Mouse (Mus musculus) cerebellum, adult 9-11 months (tissue): Measurements from ENCODE around the gene Cracr2b.

Source experiments
- DNase-seq: peaks from one replicate; pipeline ENCODE4 v3.0.0; 2022

Gene Cracr2b

DNA sequence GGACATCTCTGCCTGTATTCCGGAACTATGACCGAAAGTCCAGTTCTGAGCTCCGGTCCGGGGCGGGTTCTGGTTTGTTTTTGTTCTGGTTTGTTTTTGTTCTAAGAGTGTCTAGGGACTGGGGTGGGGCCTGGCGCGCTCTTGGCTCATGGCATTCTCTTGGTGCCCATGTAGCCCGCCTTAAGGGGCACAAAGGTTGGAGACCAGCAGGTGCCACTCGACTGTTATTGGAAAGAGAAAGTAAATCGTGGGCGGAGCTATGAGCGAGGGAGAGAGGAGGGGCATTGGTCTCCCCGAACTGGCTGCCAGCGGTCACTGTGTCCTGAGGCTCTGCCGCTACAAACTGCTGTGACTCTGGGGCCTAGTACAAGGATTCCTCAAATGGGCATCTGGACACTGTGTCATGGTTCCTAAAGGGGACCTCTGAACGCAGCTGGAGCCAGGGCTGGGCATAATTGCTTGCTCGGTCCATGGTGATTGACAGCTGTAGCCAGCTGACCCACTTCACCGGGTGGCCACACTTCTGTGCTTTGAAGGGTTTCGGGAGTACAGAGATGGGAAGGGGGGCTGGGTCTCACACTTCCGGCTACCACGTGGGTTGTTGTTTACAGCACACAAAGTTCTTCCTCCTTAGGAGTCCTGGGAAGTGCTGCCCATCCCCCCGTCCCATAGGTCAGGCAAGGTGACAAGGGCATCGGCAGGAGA lies 5.1 kb upstream of the Cracr2b start:
- DNase-seq: peak; percentile 87

DNA sequence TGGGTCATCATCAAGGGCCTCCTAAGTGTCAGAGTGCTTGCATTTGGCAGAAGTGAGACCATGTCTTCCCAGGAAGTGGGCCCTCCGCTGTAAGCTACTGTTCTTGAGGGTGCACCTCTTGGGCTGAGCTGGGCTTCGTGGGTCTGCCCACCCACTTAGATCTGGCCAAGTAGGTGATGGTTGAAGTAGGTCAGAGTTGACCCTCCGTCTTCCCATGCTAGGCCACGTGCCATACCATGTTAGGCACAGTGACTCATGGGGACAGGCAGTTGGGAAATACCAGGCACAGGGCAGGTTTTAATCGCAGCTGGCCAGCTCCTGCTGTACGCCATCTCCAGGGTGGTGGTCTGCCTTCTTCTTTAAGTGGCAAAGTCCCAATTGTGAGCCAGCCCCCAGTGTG lies 4.2 kb upstream of the Cracr2b start:
- DNase-seq: no peak

DNA sequence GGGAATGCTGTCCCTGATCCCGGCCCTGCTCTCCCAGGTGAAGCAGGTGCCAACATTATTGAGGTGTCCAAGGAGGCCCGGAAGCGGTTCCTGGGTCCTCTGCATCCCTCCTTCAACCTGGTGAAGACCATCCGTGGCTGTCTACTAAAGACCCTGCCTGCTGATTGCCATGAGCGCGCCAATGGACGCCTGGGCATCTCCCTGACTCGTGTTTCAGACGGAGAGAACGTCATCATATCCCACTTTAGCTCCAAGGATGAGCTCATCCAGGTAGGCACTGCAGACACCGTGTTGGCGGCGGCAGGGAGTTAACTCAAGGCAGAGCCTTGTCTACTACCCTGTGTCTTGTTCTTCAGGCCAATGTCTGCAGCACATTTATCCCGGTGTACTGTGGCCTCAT lies 3.7 kb upstream of the Cracr2b start:
- DNase-seq: peak; percentile 67

DNA sequence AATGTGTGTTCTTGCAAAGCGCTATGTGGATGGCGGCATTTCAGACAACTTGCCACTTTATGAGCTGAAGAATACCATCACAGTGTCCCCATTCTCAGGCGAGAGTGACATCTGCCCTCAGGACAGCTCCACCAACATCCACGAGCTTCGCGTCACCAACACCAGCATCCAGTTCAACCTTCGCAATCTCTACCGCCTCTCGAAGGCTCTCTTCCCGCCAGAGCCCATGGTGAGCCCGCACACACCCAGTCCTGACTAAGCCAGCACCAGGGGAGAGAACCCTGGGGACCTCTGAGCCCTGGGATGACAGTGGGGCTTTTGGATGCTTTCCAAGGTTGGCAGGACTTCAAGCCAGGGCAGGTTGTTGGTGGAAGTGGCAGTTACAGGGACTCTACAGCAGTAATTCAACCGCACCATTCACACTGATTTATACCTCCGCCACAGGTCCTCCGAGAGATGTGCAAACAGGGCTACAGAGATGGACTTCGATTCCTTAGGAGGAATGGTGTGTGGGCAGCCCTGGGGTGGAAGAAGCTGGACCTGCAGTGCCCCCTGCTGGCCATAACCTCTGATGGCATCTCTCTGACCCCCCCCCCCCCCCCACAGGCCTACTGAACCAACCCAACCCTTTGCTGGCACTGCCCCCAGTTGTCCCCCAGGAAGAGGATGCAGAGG lies 2.8 kb upstream of the Cracr2b start:
- DNase-seq: peak; percentile 78

DNA sequence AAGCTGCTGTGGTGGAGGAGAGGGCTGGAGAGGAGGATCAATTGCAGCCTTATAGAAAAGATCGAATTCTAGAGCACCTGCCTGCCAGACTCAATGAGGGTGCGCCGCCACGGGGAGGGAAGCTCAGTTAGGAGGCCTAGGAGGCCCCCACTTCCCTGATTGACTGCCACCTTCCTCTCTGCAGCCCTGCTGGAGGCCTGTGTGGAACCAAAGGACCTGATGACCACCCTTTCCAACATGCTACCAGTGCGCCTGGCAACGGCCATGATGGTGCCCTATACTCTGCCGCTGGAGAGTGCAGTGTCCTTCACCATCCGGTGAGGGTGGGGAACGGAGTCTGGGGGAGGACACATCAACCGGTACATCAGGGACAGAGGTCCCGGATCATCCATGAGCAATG lies 2.2 kb upstream of the Cracr2b start:
- DNase-seq: no peak

DNA sequence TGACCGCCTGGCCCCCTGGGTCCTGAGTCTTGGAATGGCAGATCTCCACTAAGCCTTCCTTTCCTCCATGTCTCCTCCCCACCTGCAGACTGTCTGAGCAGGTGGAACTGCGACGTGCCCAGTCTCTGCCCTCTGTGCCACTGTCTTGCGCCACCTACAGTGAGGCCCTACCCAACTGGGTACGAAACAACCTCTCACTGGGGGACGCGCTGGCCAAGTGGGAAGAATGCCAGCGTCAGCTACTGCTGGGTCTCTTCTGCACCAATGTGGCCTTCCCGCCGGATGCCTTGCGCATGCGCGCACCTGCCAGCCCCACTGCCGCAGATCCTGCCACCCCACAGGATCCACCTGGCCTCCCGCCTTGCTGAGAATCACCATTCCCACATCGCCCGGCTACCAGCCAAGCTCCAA lies 1.6 kb upstream of the Cracr2b start:
- DNase-seq: peak; percentile 91

DNA sequence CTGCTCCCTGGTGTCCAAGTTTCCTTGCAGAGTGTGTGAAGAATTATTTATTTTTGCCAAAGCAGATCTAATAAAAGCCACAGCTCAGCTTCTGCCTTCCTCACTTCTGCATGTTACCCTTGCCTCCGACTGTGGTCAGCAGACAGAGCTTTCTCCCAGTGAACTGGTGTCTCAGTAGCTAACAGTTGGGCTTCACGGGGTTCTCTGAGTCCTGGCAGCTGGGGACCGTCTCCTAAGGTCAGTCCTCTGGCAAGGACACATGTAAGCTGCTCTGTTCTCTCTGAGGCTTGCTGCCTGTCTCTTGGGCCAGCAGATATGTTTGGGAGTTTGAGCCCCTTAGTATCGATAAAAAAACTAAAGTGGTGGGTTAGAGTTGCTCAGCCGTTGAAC lies 898 bp upstream of the Cracr2b start:
- no peak for DNase-seq

DNA sequence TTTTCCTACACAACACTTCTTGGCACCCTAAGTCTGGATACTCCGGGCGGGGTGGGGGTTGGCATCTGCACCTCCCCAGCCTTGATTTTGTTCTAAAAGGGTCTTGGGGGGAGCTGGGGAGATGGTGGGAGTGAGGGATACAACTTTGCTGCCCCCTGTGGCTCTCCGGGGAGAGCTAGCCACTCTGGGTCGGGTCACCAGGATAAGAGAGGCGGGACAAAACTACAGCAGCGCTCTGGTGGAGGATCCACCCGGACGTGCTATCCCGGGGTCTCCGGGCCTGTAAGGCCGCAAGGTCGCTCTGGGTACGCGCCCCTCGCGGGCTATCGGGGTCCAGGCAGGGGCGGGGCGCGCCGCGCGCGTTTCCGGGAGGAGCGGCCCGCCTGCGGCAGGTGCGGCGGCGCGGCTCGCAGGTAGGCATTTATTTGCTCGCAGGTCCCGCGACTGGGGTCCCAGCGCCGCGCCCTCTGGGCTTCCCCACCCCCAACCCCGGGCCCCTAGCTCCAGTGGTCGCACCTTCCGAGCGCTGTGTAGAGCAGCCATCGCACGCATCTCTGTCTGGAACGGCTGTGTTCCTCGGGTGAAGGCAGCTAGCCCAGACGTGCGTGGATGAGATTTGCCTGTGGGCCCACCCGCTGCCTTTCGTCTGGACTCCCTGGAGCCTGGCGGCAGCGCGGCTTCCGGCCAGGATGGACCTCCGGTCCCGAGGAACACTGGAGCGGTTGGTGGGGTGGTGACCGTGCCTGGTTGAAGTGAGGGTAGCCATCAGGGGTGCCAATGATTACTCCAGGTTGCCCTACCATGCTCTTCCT lies 833 bp downstream of the Cracr2b start:
- DNase-seq: peak; percentile 66

DNA sequence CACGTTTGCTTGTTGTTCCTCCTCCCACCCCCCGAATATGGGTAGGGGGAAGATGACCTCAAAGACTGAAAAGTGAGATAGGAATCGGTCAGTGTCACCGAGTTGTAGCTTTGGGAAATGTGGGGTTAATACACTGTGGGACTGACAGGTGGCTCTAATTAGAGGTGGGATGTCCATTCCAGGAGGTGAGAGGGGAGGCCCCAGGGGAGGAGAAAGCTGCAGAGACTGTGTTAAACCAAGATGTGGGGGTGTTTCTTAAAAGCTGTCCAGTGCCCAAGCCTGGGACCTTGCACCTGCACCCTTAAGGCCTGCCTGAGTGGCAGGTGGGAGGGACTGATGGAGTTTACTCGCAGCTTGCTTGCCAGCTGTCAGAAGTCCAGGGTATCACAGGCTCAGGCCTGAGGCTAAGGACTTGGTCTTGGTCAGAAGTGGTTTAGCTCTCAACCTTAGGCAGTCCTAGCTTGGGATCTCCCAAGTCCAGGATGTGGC lies 1.5 kb downstream of the Cracr2b start:
- DNase-seq: peak; percentile 71

DNA sequence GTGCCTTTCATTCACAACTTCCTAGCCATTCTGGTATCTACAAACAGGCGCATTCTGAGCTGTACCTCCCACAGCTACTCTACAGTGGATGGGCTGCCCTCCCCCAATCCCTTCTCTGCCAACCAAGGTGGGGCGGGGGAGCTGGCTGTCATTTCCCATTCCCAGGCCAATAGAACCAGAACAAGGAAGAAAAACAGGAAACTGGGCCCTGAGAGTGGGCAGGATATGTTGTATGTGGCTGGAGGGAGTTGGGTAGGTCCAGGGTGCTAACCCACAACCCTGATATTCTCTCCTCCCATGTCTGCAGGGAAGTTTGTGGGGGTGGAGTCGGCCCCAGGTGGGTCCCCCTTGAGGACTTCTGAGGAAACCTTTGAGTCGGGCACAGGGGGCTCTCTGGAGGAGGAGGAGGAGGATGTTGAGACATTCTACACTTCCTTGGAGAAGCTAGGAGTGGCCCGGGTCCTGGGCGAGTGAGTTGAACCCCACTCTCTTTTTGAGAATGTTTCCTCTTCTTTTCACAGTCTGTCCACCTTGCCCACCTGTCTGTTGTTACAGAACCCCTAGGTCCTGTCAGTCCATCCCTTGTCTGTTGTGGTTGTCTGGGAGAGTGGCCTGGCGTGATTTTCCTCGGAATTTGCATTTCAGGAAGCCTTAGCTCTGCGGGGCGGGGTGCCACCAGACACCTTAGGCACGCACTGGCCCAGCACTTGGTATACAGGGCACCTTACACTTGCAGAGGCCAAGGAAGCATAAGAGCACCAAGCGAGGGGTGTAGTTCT lies 3.1 kb downstream of the Cracr2b start:
- peak; percentile 52 for DNase-seq

DNA sequence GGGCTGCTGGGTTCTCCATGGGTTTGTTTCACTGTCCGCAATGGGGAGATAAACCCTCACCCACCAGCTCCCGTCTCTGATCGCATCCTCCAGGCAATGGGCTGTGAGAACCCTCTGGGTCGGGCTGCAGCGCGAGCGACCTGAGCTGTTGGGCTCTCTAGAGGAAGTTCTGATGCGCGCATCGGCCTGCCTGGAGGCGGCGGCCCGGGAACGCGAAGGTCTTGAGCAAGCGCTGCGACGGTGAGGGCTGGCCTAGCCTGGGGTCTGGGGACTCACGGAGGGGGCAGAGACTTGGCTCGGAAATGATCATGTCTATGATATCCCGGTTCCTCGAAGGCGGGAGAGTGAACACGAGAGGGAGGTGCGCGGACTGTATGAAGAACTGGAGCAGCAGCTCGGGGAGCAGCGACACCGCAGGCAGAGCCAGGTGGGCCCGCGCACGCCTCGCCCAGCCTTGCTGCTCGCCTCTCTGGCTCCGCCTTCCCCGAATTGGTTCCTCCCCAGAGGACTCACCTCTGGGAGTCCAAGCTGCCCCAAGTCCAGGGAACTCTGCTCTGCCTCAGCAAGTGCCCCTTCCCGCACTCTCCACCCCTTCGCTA lies 3.8 kb downstream of the Cracr2b start:
- peak; percentile 57 for DNase-seq

DNA sequence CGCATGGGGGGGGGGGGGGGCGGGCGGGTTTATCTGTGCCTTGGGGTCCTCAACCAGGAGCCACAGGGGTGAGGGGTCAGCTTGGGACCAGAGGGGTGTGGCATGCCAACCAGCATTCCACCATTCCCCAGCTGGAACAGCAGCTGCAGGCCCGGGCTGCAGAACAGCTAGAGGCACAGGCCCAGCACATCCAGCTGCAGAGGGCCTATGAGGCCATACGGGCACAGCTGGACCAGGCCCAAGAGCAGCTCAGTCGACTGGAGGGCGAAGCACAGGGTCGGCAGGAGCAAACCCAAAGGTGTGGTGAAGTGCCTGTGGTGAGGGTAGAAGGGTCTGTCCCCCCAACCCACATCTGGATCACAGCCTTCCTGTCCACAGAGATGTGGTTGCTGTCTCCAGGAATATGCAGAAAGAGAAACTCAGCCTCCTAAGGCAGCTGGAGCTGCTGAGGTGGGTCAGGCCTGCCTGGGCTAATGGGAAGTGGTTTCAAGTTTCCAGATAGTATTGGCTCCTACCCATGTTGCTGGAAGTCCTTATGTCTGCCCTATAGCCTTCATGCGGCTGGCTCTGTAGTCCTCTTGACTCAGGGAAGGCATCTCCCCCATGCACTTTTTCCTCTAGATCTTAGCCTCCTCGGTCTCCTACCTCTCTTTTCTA lies 4.6 kb downstream of the Cracr2b start:
- peak; percentile 68 for DNase-seq

DNA sequence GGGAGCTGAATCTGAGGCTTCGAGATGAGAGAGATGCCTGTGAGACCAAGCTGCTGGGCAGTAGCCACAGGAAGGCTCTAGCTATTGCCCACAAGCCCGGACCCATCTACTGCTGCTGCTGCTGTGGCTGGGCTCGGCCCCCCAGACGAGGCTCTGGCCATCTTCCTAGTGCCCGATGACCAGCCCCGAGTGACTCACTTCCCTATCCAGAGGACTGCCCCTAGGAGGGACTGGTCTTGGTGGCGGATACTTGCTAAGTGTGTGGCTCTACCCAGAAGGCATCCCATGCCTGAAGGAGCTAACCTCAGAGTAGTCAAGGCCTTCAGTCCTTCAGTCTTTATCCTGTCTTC lies 5.1 kb downstream of the Cracr2b start:
- peak; percentile 59 for DNase-seq

DNA sequence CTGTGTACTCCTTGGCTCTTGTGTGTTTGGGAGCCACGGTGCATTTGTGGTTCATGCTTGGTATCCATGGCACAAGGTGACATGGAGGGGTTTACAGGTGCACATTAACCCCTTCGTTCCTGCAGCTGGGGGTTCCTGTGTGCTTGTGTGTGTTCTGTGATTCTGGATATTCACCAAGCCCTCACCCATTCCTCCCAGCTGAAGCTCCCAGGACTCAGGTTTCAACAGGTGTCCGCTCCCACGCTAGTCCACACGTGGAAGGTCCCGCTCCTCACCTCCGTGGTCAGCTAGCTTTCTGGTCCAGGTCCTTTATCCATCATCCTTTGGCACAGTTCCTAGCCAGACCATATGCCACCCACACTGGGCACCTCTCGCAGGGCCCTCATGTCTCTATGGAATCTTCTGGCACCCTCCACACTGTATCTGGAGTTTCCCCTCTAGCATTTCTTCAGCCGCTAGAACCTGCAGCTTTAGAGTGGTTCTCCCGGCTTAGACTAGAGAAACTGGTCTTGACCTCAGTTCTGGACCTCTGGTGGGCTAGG lies 5.8 kb downstream of the Cracr2b start:
- peak; percentile 75 for DNase-seq

DNA sequence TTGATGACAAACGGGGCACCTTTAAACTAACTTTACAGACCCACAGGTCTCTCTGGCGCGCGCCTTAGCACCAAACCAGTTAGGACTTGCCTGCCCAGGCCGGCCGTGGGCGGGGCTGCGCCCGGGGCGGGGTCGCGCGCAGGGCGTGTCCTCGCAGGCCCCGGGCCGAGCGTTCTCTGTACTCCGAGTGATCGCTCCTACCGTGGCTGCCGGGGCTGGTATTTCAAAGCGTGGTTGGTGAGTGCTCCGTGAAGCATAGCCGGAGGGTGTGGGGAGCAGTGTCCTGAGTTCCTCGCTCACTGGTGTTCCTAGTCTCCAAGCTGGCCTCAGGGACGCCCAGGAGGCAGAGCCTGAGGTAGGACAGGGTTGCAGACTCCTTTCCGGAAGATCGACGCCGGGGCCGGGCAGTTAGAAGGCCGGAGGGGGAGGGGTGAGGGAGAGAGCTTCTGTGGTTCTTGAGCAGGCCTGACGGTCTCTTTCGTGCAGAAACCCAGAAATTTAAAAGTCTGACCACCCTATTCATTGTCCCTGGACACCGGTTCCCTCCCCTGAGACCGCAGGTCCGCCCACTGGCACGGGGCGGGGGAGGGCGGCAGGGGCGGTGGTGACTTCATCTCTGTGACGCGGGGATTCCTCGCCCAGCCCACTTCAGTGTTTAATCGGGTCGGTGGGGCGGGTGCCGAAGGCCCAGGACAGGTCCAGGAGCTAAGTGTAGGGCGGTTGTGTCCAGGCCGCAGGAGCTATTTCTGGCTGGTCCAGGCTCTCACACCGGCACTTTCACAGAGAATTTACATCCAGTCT lies 6.5 kb downstream of the Cracr2b start, which contains the start of gene Cd151:
TSS of gene Cd151 (plus strand) at position 163 of the 801 bp plus-strand sequence.
- DNase-seq: peak; percentile 84

DNA sequence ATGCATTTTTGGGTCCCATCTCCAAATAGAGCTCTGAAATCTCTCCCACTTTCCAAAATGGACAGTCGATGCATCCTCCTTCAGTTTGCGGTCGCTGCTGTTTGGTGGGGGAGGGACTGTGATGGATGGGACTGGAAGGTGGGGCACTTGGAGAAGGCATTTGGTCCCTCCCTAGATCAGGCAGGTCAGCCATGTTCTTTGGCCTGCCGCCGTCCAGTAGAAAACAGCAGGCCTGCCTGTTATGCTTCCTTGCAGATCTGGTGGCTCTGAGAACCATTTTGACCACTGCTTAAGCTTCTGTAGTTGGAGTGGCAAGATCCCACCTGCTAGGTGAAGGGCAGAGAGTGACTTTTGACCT lies 7.2 kb downstream of the Cracr2b start:
- peak; percentile 60 for DNase-seq

DNA sequence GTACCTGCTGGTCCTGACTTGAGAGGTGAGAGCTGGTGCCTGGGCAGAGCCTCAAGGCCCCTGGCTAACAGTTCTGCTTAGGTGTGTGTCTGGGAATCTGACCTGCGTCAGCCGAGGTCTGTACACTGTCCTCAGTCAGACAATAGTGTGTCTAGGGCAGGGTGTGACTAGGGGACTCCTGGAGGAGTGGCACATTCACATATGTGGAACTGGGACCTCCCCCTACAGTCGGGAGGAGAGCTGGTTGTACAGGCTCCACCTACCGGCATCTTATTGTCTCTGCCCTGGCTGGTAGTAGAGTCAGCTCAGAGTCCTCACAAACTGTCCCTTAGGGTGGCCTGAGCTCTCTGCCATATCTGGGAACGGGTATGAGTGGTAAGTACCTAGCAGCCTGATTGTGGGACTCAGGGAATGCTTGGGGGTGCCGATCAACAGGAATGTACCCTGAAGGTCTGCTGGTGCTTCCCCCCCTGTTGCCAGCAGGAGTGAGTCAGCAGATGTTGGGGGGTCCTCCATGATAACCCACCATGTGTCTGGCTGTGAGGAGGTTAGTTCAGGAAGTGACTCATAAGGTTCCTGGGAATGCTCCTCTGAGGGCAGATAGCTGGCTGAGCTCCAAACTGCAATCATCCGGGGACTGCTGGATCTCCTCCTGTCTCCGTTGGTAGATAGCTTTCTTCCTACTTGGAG lies 7.8 kb downstream of the Cracr2b start:
- peak; percentile 80 for DNase-seq

DNA sequence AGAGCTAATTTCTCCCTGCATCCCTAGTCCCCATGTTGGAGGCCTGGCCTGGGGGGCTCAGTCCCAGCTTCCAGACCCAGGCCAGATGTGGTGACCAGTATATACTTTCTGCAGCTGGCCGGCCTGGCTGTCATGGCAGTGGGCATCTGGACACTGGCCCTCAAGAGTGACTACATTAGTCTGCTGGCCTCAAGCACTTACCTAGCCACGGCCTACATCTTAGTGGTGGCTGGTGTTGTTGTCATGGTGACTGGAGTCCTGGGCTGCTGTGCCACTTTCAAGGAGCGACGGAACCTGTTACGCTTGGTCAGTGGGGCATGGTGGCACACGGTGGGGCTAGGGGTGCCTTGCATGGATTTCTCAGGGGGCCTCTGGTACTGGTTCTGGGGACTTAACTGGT lies 8.5 kb downstream of the Cracr2b start:
- peak; percentile 52 for DNase-seq

DNA sequence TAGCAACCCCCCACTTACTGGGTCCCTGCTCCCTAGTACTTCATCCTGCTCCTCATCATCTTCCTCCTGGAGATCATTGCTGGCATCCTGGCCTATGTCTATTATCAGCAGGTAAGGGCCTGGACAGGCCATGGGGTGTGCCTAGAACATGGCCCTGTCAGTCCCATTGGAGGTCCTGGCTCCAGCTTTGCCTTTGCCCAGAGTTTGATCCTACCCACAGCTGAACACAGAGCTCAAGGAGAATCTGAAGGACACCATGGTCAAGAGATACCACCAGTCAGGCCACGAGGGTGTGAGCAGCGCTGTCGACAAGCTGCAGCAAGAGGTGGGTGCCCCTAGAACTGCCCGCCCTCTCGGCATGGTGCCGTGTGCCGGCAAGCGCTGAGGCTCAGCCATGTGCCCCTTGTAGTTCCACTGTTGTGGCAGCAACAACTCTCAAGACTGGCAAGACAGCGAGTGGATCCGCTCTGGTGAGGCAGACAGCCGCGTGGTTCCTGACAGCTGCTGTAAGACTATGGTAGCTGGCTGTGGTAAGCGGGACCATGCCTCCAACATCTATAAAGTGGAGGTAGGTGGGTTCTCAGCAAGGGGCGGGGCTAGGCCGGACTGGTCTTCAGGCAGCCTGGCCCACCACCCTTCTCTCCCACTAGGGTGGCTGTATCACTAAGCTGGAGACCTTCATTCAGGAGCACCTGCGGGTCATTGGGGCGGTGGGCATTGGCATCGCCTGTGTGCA lies 9.2 kb downstream of the Cracr2b start:
- peak; percentile 61 for DNase-seq

DNA sequence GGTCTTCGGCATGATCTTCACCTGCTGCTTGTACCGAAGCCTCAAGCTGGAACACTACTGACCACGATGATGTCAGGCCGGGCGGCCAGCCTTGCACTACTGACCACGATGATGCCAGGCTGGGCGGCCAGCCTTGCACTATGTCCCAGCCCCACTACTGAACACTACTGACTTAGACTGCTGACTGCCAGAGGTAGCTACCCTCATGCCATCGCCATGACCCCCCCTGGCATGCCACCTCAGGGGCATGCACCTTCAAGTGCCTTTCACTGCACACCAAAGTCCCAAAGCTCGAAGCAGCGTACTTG lies 9.7 kb downstream of the Cracr2b start:
- no peak for DNase-seq
